Mouse (Mus musculus) C2C12 (cell line): ENCODE measurements around the gene Ugt2b5. TPM values are rescaled to one million over a fixed set of nuclear protein-coding genes. Genes with fewer than 3 reads are reported as not detected.
"Not testable (repeated sequence)": the region's sequence is repeated elsewhere in the genome, so short reads cannot be mapped to it uniquely, and the experiment has no call there.

Experiments used
- H3K27me3 ChIP-seq: one replicate; pipeline ENCODE4 v1.6.1; 2011; ENCODE audit not compliant: control insufficient read depth, insufficient read depth, insufficient read length
- H3K36me3 ChIP-seq: one replicate; pipeline ENCODE4 v1.6.1; 2011; ENCODE audit not compliant: control insufficient read depth, insufficient read depth
- H3K4me3 ChIP-seq: one replicate; pipeline ENCODE4 v1.5.1; 2011; ENCODE audit warnings: mild to moderate bottlenecking, control low read depth; ENCODE audit not compliant: poor library complexity, insufficient read depth, severe bottlenecking
- H3K79me2 ChIP-seq: one replicate; pipeline ENCODE4 v1.6.1; 2011; ENCODE audit not compliant: control insufficient read depth, insufficient read depth
- H3K79me3 ChIP-seq: one replicate; pipeline ENCODE4 v1.6.1; 2011; ENCODE audit warnings: low read depth, control low read depth
- H3ac ChIP-seq: one replicate; pipeline ENCODE3; 2011; ENCODE audit warnings: low read depth; ENCODE audit not compliant: control insufficient read depth, insufficient read length
- CEBPB ChIP-seq: IDR thresholded peaks from one replicate; pipeline ENCODE4 v1.6.1; 2011; ENCODE audit warnings: low read depth, mild to moderate bottlenecking, control low read depth, moderate library complexity
- CTCF ChIP-seq: IDR thresholded peaks from one replicate; pipeline ENCODE4 v1.5.1; 2011; ENCODE audit not compliant: control insufficient read depth, insufficient read depth, insufficient read length
- FOSL1 ChIP-seq: IDR thresholded peaks from one replicate; pipeline ENCODE4 v1.8.0; 2011; ENCODE audit warnings: mild to moderate bottlenecking, low read length; ENCODE audit not compliant: poor library complexity, insufficient read depth, severe bottlenecking
- MAX ChIP-seq: IDR thresholded peaks from one replicate; pipeline ENCODE4 v1.6.1; 2011; ENCODE audit warnings: mild to moderate bottlenecking, control low read depth
- MYOD1 ChIP-seq: IDR thresholded peaks from one replicate; pipeline ENCODE4 v1.6.1; 2011; ENCODE audit warnings: low read depth; ENCODE audit not compliant: control insufficient read depth, insufficient read length
- MYOG ChIP-seq: IDR thresholded peaks from one replicate; pipeline ENCODE4 v1.6.1; 2011; ENCODE audit not compliant: control insufficient read depth, insufficient read length; ENCODE audit errors: extremely low read depth
- USF1 ChIP-seq: IDR thresholded peaks from one replicate; pipeline ENCODE4 v1.6.1; 2011; ENCODE audit warnings: low read depth, mild to moderate bottlenecking, control low read depth, moderate library complexity
- long read RNA-seq, 2 experiments: library from polyadenylated mRNA; unstranded; transcript quantifications; one replicate each; pipeline ENCODE4 v2.0.0; 2019 to 2020
- polyA plus RNA-seq: library from polyadenylated mRNA; unstranded; fragments of >200 nt; fragmentation: generic; extraction: Trizol; gene quantifications from one replicate; pipeline ENCODE4 v1.2.1, GENCODE M21; 2012; ENCODE audit warnings: missing spikeins

The Ugt2b5 gene
- not detected for polyA plus RNA-seq
- long read RNA-seq, experiment 1 = 0 reads
- long read RNA-seq, experiment 2 = 0 reads

DNA sequence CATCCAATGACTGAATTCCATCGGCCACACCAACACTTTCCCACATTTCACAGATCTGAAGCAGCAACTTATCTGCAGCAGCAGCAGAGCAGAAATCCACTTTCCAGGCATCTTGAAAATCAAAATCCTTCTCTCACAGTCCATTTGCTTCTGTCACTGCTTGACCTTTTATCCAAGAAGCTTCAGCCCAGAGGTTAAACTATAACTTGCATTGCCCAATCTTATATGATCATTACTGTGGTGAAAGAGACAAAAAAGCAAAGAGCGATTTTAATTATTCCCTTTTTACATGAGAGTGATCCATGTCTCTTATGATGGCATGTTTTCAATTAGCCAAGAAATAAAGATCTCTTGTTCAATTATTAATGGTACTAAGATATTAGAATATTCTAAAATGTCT is at the start of gene Ugt2b5:
Gene Ugt2b5, minus strand, starts transcription at position 123 of the 400 bp plus-strand sequence.
- not testable (repeated sequence) for H3ac ChIP-seq, H3K27me3 ChIP-seq, H3K4me3 ChIP-seq, H3K79me2 ChIP-seq, H3K79me3 ChIP-seq, H3K36me3 ChIP-seq

DNA sequence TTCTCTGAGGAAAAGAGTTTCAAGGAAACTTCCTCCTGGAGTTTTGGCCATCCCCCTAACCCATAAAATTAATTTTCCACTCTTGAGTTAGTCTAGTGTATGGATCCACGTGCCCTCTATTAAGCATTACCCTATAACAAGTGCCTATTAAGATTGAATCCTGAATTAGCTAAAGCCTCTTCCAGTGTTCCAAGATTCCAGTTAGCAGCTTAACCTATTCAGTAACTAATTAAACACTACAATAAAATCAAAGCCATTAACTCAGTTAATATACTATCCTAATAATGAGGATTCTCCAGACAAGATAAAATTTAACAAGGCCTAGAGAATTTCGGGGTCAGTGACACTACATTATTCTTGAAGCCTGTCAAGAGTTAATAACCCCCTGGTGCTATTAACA is 35.7 kb upstream of the Ugt2b5 start:
- not testable (repeated sequence) for H3K79me2 ChIP-seq, H3K4me3 ChIP-seq, H3K36me3 ChIP-seq, H3K27me3 ChIP-seq, H3K79me3 ChIP-seq, H3ac ChIP-seq

DNA sequence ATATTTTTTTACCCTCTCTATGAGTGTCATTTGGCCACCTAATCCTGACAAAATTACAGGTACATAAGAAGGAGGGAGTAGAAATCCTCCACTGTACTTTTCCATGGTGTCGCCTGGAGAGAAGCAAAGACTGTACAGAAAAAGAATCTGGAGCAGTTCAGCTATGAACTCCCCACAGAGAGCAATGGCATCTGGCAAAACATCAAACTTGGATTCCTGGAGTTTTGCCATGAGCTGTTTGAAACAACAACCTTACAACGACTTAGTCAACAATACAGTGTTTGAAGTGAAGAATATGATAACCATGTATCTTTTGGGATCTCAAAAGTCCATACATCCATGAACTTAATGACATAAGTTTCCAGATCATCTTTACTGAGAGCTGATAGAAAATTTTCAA is 34.6 kb upstream of the Ugt2b5 start:
- TF ChIP-seq MAX (no peak), CTCF (no peak), USF1 (no peak)
- Histone ChIP-seq H3ac (no peak overlapping the region), H3K36me3 (no peaks in the 10 kb centered on the region), H3K27me3 (no peaks in the 10 kb centered on the region), H3K79me3 (no peaks in the 10 kb centered on the region), H3K4me3 (no peak overlapping the region), H3K79me2 (no peaks in the 10 kb centered on the region)

DNA sequence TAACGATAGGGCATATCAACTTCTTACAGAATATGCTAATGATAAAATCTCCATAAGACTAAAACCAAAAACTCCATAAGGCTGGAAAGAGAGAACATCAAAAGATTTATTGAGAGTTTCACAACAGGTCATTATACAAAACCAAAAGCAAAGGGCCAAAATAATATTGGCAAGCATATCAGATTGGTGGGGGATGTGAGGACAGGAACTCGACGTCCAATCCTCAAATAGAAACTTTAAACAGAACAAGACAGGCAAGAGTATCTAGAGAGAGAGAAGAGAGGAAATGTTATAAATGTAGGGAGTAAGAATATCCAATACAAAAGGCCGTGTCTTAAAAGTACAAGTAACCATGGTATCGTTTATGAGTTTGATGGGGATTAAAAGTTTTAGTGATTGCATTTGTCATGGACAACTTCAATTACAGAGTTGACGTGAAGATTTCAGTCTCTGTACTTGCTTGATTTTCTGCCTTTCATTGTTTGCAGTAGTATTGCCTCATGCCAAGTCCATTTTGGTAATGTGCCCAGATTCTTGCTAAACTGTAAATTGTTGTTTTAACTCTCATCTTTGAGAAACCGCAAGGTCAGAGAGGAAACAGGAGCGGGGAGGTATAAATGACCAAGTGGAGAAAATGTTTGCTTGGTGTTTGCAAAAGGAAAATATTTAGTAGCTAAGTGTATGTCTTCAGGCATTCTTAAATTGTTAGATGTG is 7.8 kb upstream of the Ugt2b5 start:
- Histone ChIP-seq H3ac (no peak overlapping the region), H3K4me3 (no peak overlapping the region), H3K79me2 (no peaks in the 10 kb centered on the region), H3K36me3 (no peaks in the 10 kb centered on the region), H3K79me3 (no peaks in the 10 kb centered on the region), H3K27me3 (no peaks in the 10 kb centered on the region)
- TF ChIP-seq MYOD1 (no peak), MYOG (no peak), CEBPB (no peak), FOSL1 (no peak), MAX (no peak), USF1 (no peak), CTCF (no peak)

DNA sequence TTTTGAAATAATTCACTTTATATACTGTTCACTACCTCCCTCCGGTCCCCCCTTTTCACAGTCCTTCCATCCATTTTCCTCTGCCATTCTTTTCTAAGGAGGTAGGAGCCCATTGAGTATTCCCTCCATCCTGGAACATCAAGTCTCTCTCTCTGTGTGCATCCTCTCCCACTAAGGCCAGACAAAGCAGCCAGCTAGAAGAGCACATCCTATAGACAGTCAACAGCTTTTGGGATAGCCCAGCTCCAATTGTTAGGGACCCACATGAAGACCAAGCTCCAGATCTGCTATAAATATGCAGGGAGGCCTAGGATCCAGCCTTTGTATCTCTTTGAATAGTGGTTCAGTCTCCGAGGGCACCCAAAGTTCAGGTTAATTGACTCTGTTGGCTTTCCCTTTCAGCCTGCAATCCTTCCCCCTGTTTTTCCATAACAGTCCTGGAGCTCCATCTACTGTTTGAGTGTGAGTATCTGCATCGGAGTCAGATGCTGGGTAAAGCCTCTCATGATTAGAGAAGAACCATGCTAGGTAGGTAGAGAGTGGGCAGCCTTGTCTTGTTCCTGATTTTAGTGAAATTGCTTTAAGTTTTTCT is 2.8 kb upstream of the Ugt2b5 start:
- H3K27me3 ChIP-seq = no peaks in the 10 kb centered on the region
- no peaks in the 10 kb centered on the region for H3K36me3 ChIP-seq
- TF ChIP-seq USF1 (no peak), CTCF (no peak), CEBPB (no peak), MYOG (no peak), MAX (no peak), MYOD1 (no peak), FOSL1 (no peak)
- H3K79me2 ChIP-seq = no peaks in the 10 kb centered on the region
- no peak overlapping the region for H3K4me3 ChIP-seq
- no peaks in the 10 kb centered on the region for H3K79me3 ChIP-seq
- no peak overlapping the region for H3ac ChIP-seq

DNA sequence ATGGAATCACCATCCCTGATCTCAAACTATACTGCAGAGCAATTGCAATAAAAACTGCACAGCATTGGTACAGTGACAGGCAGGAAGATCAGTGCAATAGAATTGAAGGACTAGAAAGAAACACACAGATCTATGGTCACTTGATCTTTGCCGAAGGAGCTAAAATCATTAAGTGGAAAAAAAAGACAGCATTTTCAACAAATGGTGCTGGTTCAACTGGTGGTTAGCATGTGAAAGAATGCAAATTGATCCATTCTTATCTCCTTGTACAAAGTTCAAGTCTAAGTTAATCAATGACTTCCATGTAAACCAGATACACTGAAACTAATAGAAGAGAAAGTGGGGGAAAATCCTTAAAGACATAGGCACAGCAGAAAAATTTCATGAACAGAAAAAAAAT is 36.4 kb downstream of the Ugt2b5 start:
- H3K79me2 ChIP-seq, H3ac ChIP-seq, H3K27me3 ChIP-seq, H3K4me3 ChIP-seq, H3K36me3 ChIP-seq, H3K79me3 ChIP-seq: not testable (repeated sequence)
